Mouse (Mus musculus) stomach, embryonic 15.5 days (tissue): ENCODE results near the gene Smim7. TPM values are rescaled to one million over a fixed set of nuclear protein-coding genes. Genes with fewer than 3 reads are reported as not detected.

Experiments
- ATAC-seq: fragments of 200-750 bp; cut with Nextera tagmentation; 2 replicates; pipeline ENCODE4 v1.8.0; 2017; ENCODE audit warnings: low read depth, moderate number of reproducible peaks, moderate TSS enrichment; ENCODE audit not compliant: insufficient read depth, low FRiP score
- H3K27ac ChIP-seq: fragments of 300-500 bp; sonication (generic); 2 replicates; pipeline ENCODE4 v1.5.1; 2015; ENCODE audit warnings: mild to moderate bottlenecking, inconsistent platforms
- H3K27me3 ChIP-seq: fragments of 300-500 bp; sonication (generic); replicated peaks from 2 replicates; pipeline ENCODE4 v1.6.1; 2015; ENCODE audit warnings: inconsistent platforms
- H3K36me3 ChIP-seq: fragments of 300-500 bp; sonication (generic); 2 replicates; pipeline ENCODE4 v1.6.1; 2015; ENCODE audit warnings: inconsistent platforms
- H3K4me1 ChIP-seq: fragments of 300-500 bp; sonication (generic); 2 replicates; pipeline ENCODE4 v1.6.1; 2015; ENCODE audit warnings: inconsistent platforms
- H3K4me2 ChIP-seq: fragments of 300-500 bp; sonication (generic); 2 replicates; pipeline ENCODE4 v1.6.1; 2015; ENCODE audit warnings: mild to moderate bottlenecking, inconsistent platforms
- H3K4me3 ChIP-seq: fragments of 300-500 bp; sonication (generic); replicated peaks from 2 replicates; pipeline ENCODE4 v1.5.1; 2015; ENCODE audit warnings: inconsistent platforms
- H3K9ac ChIP-seq: fragments of 300-500 bp; sonication (generic); 2 replicates; pipeline ENCODE4 v1.6.1; 2015; ENCODE audit warnings: inconsistent platforms
- H3K9me3 ChIP-seq: fragments of 300-500 bp; sonication (generic); 2 replicates; pipeline ENCODE4 v1.6.1; 2016; ENCODE audit warnings: inconsistent platforms
- WGBS: fragments of 180-500 bp; shearing (Covaris S2); methylation state at CpG from one replicate; pipeline ENCODE4 v1.1.7; 2015; 5-methylcytosine and 5-hydroxymethylcytosine counted together
- polyA plus RNA-seq: library from polyadenylated mRNA; unstranded; fragments of >200 nt; fragmentation: Nextera tagmentation; extraction: Ambion mirVana; gene quantifications from 2 replicates; pipeline ENCODE4 v1.2.1, GENCODE M21; 2015

Smim7 gene
- 120 and 122 TPM in 2 replicates for polyA plus RNA-seq

DNA sequence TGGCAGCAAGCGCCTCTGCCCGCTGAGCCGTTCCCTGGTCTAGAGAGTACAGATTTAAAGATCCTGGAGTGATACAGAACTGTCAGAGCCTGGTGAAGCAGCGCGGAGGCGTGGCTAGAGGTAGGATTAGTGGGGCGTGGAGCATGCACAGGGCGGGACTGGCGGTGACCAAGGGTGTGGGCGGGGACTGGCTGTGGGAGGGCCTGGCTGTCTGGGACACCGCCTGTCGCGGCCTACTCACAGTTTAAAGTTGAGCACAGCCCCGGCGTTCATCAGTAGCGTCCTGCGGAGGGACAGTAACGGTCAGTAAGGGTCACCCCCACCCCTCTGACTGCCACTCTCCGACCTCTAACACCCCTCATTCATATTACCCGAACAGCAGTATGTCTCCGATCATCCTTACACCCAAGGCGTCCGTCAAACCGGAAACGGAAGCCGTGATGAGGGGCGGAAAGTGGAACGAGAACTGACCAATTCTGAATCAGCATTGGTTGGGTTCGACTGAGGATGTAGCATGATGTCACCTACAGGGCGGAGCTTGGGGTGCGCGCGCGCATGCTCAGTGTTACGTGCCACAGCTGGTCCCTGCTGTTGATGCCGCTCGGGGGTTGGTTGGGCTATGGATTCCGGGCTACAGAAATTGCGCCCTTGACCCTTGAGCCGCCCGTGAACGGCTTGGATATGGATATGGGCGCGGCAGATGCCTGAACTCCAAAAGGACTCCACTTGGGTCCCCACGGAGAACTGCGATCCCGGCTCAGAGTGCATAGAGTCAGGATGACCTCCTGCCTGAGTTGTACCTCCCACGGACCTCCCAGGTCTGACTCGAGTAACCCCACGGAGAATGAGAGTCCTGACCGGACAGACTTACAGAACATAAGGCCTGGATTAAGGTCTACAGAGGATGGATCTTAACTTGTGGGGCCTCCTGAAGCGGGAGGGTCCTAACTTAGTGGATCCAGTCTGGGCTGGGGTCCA lies at the start of gene Smim7:
Smim7 (minus strand) TSS at position 456 of the 978 bp plus-strand sequence.
- Histone ChIP-seq H3K27me3 (no peaks in the 10 kb centered on the region), H3K9ac (peak within 1 kb of the TSS; percentile 57), H3K27ac (peak within 1 kb of the TSS; percentile 97), H3K4me1 (peaks cover 14% of the 10 kb centered on the region), H3K9me3 (no peaks in the 10 kb centered on the region), H3K4me2 (peak within 1 kb of the TSS; percentile 82), H3K4me3 (peak within 1 kb of the TSS; percentile 59), H3K36me3 (peaks cover 24% of the 10 kb centered on the region)
- WGBS: under 1% methylated on average over 52 of the region's 52 CpGs
- ATAC-seq: peak; percentile 98

DNA sequence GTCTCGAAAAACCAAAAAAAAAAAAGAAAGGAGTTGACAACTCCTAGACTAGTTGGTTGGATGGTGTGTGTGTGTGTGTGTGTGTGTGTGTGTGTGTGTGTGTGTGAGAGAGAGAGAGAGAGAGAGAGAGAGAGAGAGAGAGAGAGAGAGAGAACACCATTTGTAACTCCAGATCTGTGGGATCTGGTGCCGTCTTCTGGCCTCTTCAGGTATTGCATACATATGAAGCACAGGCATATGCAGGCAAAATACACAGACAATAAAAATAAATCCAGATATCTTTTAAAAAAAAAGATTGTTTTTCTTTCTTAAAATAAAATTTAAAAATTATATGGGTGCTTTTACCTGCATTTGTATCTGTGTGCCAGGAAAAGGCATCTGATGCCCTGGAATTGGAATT lies 19.3 kb upstream of the Smim7 start:
- H3K4me3 ChIP-seq: no peak overlapping the region
- no peaks in the 10 kb centered on the region for H3K9me3 ChIP-seq
- H3K9ac ChIP-seq: no peak overlapping the region
- H3K36me3 ChIP-seq: no peaks in the 10 kb centered on the region
- H3K27ac ChIP-seq: no peak overlapping the region
- no peak overlapping the region for H3K4me2 ChIP-seq
- no peak for ATAC-seq
- WGBS: 59% methylated on average over 2 of the region's 2 CpGs
- no peaks in the 10 kb centered on the region for H3K4me1 ChIP-seq
- H3K27me3 ChIP-seq: no peaks in the 10 kb centered on the region

DNA sequence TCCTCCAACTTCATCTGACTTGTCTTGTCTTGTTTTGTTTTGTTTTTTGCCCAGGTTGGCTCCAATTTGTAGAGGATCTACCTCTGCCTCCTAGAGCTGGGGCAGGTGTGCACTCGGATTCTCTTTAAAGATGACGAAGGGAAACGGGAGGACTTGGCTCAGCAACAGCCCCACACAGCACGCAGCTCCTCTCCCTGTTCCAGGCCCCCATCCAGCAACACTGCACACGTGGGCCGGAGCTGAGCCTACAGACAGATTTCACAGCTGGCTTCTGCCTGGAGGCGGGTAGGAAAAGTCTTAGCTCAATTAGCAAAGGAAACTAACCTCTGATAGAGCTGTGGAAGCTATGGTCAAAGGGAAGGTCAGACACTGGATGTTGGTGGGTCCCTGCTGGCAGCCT lies 18.4 kb upstream of the Smim7 start:
- H3K27ac ChIP-seq: no peak overlapping the region
- H3K9ac ChIP-seq: no peak overlapping the region
- no peaks in the 10 kb centered on the region for H3K9me3 ChIP-seq
- WGBS: 75% methylated on average over 7 of the region's 7 CpGs
- H3K4me2 ChIP-seq: no peak overlapping the region
- H3K4me3 ChIP-seq: no peak overlapping the region
- no peaks in the 10 kb centered on the region for H3K36me3 ChIP-seq
- H3K4me1 ChIP-seq: no peaks in the 10 kb centered on the region
- no peak for ATAC-seq
- H3K27me3 ChIP-seq: no peaks in the 10 kb centered on the region

DNA sequence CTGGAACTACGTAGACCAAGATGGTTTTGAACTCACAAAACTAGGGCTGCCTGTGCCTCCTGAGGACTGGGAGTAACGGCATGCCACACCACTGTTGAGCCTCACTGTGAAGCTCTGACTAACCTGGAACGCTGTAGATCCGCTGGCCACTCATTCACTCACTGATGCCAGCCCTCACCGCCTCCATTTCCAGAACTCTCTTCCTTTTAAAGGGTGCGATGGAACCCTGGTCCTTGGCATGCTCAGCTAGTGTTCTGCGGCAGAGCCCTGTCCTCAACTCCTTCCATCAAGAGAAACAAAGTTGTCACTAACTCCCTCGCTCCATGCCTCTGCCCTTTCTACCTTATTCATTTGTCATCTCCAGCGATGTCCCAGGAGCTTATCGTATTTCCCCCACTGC lies 18.0 kb upstream of the Smim7 start:
- Histone ChIP-seq H3K9ac (no peak overlapping the region), H3K4me1 (no peaks in the 10 kb centered on the region), H3K9me3 (no peaks in the 10 kb centered on the region), H3K27ac (no peak overlapping the region), H3K4me2 (no peak overlapping the region), H3K36me3 (no peaks in the 10 kb centered on the region), H3K27me3 (no peaks in the 10 kb centered on the region), H3K4me3 (no peak overlapping the region)
- no peak for ATAC-seq
- WGBS: 86% methylated on average over 10 of the region's 10 CpGs

DNA sequence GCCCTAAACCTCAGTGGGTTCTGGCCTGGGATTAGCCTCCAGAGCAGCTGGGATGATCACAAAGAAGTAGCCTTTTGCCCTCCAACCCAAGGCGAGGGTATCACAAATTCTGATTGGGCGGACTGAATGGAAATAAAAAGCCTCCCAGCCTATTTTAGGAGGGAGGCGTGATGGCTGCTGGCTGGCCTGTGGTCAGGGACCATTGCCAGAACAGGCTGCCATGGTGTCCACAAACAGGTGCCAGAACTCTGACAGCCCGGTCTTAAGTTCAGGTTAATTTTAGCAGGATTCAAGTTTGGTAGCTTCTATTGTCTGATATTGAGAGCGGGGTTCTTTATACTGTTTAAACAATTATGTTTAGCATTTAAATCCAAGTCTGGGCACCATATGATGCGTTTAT lies 16.9 kb upstream of the Smim7 start:
- Histone ChIP-seq H3K27me3 (no peaks in the 10 kb centered on the region), H3K27ac (no peak overlapping the region), H3K9ac (no peak overlapping the region), H3K4me1 (no peaks in the 10 kb centered on the region), H3K9me3 (no peaks in the 10 kb centered on the region), H3K4me2 (no peak overlapping the region), H3K36me3 (no peaks in the 10 kb centered on the region), H3K4me3 (no peak overlapping the region)
- WGBS: 76% methylated on average over 6 of the region's 6 CpGs
- ATAC-seq: no peak

DNA sequence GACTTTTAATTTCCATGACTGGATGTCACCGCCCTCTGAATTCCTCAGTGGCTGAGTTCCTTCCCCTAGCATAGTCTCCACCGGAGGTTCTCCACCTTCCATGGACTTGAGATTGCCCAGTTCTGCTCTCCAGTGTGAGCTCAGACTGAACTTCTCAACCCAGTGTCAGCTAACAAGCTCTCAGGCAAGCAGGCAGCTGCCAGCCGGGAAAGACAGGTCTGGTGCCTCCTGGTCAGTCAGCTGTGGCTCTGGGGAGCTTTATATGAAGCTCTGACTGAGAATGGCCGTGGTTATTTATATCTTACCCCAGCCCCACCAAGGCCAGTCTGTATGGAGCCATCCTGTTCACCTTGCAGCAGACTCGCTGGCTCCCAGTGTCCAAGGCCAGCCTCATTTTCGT lies 13.5 kb upstream of the Smim7 start:
- Histone ChIP-seq H3K4me1 (no peaks in the 10 kb centered on the region), H3K27me3 (no peaks in the 10 kb centered on the region), H3K9ac (no peak overlapping the region), H3K36me3 (no peaks in the 10 kb centered on the region), H3K9me3 (no peaks in the 10 kb centered on the region), H3K4me3 (no peak overlapping the region), H3K4me2 (no peak overlapping the region), H3K27ac (no peak overlapping the region)
- 72% methylated on average over 6 of the region's 6 CpGs for WGBS
- ATAC-seq: no peak

DNA sequence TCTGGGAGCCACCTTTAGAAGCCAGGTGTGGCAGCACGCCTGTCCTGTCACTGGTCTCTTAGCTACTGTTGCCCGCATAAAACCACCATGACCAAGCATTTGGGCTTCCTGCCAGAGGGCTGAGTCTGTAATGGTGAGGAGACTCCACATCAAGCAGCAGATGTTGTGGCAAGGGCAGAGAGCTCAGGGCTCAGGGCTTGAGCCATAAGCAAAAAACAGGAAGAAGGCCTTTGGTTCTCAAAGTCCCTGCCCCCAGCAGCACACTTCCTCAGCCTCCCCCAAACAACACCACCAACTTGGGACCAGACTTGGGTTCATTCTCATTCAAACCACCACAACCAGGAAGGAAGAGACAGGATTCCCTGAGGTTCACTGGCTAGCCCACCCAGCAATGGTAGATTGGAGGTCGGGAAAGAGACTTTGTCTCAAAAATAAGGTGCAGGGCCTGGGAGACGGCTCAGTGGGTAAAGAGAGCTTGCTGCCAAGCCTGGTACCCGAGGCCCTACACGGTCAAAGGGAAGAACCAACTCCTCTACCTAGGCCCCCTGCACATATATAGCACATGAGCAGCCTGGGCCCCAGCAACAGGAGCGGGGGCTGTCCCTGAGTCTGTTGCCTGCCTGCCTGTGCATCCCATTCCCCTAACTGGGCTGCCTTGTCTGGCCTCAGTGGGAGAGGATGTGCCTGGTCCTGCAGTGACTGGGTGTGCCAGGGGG lies 12.3 kb upstream of the Smim7 start:
- ATAC-seq: no peak
- Histone ChIP-seq H3K4me1 (no peaks in the 10 kb centered on the region), H3K36me3 (no peaks in the 10 kb centered on the region), H3K4me3 (no peak overlapping the region), H3K9me3 (no peaks in the 10 kb centered on the region), H3K27ac (no peak overlapping the region), H3K9ac (no peak overlapping the region), H3K27me3 (no peaks in the 10 kb centered on the region), H3K4me2 (no peak overlapping the region)
- 79% methylated on average over 7 of the region's 7 CpGs for WGBS

DNA sequence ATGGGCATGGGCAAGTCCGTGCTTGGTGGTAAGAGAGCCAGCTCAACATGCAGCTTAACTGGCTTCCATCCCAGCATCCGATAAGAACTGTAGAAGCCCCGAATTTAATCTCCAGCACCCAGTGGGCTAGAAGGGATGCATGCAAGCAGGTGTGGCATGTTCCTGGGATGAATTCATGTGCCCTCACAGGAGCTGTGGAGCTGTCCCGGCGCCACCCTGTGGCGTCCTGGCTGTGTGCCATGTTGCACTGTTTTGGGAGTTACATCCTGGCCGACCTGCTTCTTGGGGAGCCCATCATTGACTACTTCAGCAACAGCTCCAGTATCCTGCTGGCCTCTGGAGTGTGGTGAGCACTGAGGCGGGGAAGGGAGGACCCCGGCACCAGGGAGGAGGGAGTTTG lies 8.5 kb upstream of the Smim7 start:
- Histone ChIP-seq H3K4me3 (no peak overlapping the region), H3K36me3 (no peaks in the 10 kb centered on the region), H3K4me1 (no peaks in the 10 kb centered on the region), H3K27ac (no peak overlapping the region), H3K4me2 (no peak overlapping the region), H3K9me3 (no peaks in the 10 kb centered on the region), H3K9ac (no peak overlapping the region), H3K27me3 (no peaks in the 10 kb centered on the region)
- no peak for ATAC-seq
- WGBS: 66% methylated on average over 9 of the region's 9 CpGs

DNA sequence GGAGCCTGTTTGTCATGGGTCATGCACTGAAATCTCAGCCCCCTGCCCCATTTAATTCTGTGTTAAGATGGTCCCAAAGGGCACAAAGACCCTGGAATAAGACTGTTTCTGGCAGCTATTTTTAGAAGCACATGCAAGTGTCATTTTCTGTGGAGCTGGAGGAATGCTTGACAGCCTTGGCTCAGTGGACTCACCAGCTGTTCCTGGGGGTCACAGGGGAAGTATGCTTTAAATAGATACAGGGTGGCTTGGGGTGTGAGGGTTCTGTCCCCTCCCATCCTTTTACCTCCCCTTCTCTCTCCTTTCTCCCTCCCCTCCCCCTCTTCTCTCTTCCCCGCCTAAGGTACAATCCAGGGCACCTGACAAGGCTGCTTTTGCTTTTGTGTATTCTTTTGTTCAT lies 7.1 kb upstream of the Smim7 start:
- no peaks in the 10 kb centered on the region for H3K9me3 ChIP-seq
- H3K27ac ChIP-seq: no peak overlapping the region
- ATAC-seq: no peak
- no peaks in the 10 kb centered on the region for H3K27me3 ChIP-seq
- no peaks in the 10 kb centered on the region for H3K4me1 ChIP-seq
- H3K9ac ChIP-seq: no peak overlapping the region
- no peak overlapping the region for H3K4me2 ChIP-seq
- H3K36me3 ChIP-seq: no peaks in the 10 kb centered on the region
- 42% methylated on average over 1 of the region's 1 CpGs for WGBS
- H3K4me3 ChIP-seq: no peak overlapping the region

DNA sequence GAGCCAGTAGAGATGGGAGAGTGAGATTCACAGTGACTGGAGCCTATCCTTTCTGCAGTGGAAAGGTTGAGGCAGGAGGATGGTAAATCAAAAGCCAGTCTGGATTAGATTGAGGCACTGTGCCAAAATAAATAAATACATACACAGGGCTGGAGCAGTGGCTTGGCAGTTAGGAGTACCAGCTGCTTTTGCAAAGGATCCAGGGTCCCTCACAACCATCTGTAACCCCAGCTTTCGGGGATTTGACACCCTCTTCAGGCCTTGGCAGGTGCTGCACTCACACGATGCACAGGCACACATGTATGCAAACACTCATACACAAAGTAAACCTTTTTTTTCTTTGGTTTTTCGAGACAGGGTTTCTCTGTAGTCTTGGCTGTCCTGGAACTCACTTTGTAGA lies 6.4 kb upstream of the Smim7 start:
- no peak overlapping the region for H3K4me2 ChIP-seq
- ATAC-seq: no peak
- H3K27ac ChIP-seq: no peak overlapping the region
- 74% methylated on average over 3 of the region's 3 CpGs for WGBS
- H3K4me1 ChIP-seq: peaks cover 4% of the 10 kb centered on the region; the same call in 1 of the 2 replicates
- H3K36me3 ChIP-seq: no peaks in the 10 kb centered on the region
- no peaks in the 10 kb centered on the region for H3K27me3 ChIP-seq
- no peaks in the 10 kb centered on the region for H3K9me3 ChIP-seq
- H3K4me3 ChIP-seq: no peak overlapping the region
- no peak overlapping the region for H3K9ac ChIP-seq

DNA sequence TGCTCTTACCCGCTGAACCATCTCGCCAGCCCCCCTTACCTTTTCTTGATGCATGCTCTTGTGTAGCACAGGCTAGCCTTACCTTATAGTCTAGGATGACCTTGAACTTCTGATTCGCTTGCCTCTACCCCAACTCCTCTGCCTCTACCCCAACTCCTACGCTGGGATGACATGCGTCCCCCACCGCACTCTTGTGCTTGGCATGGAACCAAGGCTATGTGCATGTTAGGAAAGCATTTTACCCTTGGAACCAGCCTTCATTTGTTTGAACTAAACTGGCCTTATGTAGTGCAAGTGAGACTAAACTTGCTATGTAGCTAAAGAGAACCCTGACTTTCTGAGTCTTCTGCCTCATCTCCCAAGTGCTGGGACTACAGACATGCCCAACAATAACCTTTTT lies 5.0 kb upstream of the Smim7 start:
- no peak overlapping the region for H3K9ac ChIP-seq
- no peaks in the 10 kb centered on the region for H3K9me3 ChIP-seq
- no peak overlapping the region for H3K4me3 ChIP-seq
- no peak for ATAC-seq
- no peak overlapping the region for H3K4me2 ChIP-seq
- H3K4me1 ChIP-seq: peaks cover 4% of the 10 kb centered on the region; the same call in 1 of the 2 replicates
- H3K27ac ChIP-seq: no peak overlapping the region
- no peaks in the 10 kb centered on the region for H3K36me3 ChIP-seq
- WGBS: 94% methylated on average over 6 of the region's 6 CpGs
- no peaks in the 10 kb centered on the region for H3K27me3 ChIP-seq

DNA sequence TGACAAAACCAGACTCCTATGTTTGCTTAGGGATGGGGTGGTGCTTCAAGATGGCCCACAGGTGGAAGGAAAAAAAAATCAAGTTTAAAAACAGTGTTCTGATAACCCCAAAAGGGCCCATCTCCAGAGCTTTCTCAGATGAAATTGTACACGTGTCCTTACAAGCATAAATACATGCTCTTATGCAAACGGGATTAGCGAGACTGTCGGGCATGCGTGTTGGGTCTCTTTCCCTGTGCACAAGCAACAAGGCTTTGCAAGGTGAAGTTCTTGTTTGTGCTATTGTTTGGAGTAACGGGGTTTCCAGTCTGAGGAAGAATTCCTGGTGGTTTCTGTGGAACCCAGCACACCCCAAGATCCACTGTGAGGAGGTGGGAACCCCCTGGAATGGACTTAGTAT lies 2.6 kb upstream of the Smim7 start:
- H3K4me2 ChIP-seq: peak overlapping the region; percentile 82; the same call in 1 of the 2 replicates
- H3K4me3 ChIP-seq: no peak overlapping the region
- WGBS: 77% methylated on average over 6 of the region's 6 CpGs
- peaks cover 5% of the 10 kb centered on the region; the same call in 1 of the 2 replicates for H3K36me3 ChIP-seq
- H3K27ac ChIP-seq: no peak overlapping the region
- peaks cover 14% of the 10 kb centered on the region for H3K4me1 ChIP-seq
- no peaks in the 10 kb centered on the region for H3K27me3 ChIP-seq
- no peak for ATAC-seq
- H3K9me3 ChIP-seq: no peaks in the 10 kb centered on the region
- no peak overlapping the region for H3K9ac ChIP-seq
